Mouse (Mus musculus) cerebral cortex, adult 2 months (tissue): Measurements from ENCODE around the gene Tmx2.

ENCODE experiments used
- WGBS: fragments of 180-500 bp; shearing (Covaris S2); methylation state at CpG from one replicate; pipeline ENCODE4 v1.1.7; 2018; 5-methylcytosine and 5-hydroxymethylcytosine counted together

Gene Tmx2

DNA sequence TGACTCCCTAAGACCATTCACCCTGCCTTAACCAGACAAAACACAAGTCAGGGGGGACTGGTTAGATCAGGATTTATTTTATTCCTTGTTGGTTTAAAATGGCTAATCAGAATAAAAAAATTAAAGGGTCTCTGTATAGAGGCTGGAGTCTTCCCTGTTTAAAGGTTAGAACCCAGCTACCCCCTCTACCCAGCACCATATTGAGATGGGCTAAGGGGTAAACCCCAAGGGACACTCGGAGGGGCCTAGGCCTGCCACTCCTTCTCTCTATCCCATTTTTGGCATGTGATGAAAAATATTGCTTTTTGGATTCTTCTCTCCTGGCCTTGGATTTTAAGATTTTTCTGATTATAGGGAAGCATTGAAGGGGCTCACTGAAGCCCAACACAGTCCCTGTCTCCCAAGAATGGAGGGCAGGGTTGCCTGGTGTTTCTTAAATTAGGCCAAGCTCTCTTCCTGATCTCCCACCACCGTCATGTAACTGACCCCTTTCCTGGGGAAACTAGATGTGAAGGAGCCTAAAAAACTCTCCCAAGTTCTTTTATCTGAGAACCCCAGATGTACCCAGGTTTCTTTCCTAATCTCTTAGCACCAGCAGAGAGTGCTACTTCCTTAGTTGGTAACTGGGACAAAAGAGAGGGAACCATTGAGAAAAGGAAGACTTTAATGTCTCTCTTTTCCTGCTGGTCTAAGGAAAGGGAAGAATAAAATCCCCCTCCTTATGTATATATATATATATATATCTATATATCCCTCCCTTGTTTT lies 9.3 kb upstream of the Tmx2 start:
- WGBS: 73% methylated on average over 2 of the region's 2 CpGs

DNA sequence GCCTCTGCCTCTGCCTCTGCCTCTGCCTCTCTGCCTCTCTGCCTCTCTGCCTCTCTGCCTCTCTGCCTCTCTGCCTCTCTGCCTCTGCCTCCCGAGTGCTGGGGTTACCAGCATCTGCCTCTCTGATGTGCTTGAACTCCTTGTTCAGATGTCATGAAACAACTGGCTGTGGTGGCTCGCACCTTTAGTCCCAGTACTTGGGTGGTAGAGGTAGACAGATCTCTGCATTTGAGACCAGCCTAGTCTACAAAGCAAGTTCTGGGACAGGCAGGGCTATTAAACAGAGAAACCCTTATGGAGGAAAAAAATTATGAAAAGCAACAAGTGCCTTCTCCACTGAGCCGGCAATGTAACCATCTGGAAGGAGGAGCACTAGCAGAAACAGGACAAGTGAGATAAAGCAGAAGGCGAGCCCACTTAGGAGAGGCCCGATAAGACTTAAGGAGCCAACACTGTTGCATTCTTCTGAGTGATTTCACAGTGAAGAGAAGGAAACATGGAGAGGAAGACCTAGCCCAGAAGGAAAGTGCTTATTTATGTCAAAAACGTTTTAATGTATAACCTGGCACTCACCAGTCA lies 3.8 kb upstream of the Tmx2 start:
- 65% methylated on average over 6 of the region's 6 CpGs for WGBS

DNA sequence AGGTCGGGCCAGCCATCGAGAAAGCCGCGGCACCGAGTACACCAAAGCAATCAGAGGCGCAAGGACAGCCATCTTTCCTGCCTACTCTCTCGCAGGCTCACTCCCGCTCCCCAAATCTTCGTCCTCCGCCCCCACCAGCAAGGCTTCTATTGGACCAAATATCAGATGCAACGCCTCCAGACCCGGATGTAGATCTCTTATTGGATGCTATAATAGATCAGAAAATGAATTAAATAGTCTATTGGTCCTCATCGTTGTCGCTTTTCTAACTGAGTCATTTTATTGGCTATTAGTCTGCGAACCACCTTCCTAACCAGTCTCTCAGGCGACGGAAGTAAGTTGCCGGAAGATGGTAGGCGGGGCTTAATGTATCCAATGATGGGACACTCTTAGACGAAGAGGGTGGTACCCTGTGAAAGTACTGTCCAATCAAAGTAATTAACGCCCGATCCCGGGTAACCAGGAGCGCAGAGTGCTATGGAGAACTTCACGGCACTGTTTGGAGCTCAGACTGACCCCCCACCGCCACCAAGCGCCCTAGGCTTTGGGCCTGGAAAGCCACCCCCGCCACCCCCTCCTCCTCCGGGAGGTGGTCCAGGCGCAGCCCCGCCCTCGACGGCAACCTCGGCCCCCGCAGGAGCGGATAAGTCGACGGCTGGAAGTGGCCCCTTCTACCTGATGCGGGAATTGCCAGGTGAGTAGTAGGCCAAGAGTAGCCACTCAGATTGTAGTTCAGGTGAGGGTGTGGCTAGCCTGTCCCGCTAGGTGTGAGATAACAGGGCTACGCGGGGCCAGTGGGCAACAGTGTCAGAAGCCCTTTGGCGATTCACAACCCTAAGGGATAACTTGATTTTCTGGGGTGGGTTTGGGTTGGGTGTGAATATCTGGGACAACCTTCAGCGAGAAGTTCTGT lies 716 bp downstream of the Tmx2 start, which contains the start of the genes Gm28635 and Med19:
TSS of gene Gm28635 (minus strand) at position 74 of the 913 bp plus-strand sequence.
TSS of gene Med19 (plus strand) at position 435 of the 913 bp plus-strand sequence.
- under 1% methylated on average over 44 of the region's 44 CpGs for WGBS

DNA sequence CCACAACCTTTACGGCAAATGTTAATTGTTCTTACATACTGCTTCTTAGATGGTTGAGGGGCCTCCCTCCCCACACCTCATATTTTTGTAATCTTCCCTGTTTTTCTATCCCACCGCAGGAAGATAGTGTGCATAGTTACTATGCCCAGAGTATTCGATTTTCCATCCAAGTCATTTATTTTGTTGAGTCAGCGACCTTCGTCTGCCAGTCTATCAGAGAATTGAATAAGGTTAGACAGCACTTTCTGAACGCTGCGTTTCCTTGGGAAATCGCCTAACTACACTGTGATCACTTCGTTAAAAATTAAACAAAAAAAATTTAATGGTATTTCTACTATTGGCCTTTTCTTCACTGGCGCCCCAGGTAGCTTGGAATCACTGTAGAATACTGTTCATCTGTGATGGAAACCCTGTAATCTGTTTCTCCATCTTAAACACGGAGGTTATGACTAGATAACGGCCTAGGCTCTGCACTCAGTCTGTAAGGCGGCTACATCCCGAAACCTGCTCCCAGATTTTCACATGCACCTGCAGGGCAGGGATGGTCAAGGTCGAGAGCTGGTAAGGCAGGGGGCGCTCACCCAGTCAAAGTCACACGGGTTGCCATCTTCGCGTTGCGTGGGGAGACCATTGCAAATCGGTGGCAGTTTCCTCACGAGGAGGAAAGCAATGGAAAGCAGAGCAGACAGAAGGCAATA lies 1.5 kb downstream of the Tmx2 start:
- WGBS: 7% methylated on average over 22 of the region's 22 CpGs

DNA sequence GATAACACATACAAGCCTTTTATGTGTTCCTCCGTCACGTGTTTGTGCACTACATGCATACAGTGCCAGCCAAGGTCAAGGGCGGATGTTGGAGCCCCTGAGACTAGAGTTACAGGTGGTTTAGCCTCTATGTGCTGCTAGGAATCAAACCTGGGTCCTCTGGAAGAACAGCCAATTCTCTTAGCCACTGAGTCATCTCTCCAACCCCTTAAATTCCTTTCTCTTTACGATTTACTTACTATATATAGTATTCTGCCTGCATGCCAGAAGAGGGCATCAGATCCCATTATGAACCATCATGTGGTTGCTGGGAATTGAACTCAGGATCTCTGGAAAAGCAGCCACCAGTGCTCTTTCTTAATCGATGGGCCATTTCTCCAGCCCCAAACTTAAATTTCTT lies 7.4 kb downstream of the Tmx2 start:
- 43% methylated on average over 4 of the region's 5 CpGs for WGBS

DNA sequence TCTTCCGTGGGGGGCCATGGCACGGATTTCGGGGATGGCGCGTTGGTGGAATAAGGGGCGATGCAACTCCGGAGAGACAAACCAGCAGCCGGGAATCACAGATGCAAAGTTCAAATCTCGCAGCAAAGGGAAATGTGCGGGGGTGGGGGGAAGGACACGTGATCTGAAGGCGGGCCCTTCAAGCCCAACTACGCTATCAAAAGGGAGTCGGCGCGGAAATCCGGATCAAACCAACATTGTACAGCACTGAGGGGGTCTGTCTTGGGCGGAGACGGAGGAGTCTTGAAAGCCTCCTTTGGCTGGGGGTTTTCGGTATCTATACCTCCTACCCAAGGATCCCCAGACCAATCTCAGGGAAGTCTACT lies 8.4 kb downstream of the Tmx2 start, which contains the start of gene Selenoh:
TSS of gene Selenoh (minus strand) at position 202 of the 365 bp plus-strand sequence.
- WGBS: under 1% methylated on average over 20 of the region's 20 CpGs

DNA sequence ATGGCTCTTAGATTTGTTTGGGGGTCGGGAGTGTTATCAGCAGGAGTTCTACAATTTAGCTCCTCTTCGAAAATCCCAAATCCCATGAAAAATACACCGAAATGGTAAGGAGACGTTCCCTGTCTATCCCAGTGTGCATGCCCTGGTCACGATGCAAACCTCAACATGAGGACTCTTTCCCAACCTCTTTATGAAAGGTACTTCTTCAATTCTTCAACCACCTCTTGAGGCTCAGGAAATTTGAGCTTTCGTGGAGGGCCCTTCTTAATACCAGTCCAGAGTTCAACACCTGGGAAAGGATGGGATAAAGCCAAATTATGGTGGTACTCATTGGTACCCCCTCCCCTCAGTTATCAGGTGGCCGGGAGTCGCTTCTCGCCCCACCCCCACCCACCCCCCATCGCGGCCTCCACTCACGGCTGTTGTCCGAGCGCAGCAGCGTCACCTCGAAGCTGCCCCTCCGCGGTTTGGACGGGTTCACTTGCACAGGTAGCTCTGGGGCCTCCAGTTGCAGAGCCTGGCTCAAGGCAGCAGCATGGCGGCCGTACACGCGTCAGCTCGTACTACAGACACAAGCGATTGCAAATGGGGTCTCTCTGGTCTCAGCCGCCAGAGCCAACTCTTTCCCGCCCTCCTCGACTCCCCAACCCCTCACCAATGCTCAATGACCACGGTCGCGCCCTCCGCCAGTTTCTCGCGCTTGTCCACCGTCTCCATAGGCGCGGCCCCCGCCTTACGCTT lies 8.9 kb downstream of the Tmx2 start:
- WGBS: 2% methylated on average over 39 of the region's 39 CpGs

DNA sequence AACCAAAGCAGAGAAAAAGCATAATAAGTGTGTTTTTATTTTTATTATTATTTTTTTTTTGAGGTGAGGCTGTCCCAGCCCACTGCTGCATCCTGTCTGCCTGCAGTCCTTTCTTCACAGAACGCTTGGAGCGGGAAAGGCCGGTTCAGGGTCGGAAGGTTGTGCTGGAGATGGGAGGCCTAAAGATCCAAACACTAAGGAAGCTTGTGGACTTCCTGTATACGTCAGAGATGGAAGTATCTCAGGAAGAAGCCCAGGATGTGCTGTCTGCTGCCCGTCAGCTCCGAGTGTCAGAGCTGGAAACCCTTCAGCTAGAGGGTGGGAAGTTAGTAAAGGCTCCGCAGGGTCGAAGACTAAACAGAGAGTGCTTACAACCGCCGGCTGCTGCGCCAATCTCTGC lies 12.9 kb downstream of the Tmx2 start:
- WGBS: 72% methylated on average over 12 of the region's 12 CpGs

DNA sequence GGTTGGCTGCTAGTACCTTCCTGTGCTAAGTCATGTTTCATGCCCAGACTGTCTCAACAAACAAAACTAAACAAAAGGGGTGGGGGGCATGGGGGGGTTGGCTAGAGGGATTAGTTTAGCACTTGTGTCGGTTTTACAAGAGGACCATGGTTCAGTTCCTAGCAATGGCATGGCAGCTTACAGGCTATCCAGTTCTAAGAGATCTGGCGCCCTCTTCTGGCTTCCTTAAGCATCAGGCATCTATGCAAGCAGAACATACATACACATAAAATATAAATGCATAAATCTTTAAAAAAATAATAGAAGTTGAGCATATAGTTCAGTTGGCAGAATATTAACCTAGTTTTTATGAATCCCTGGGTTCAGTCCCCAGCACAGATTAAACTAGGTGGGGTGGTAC lies 16.1 kb downstream of the Tmx2 start:
- WGBS: 32% methylated on average over 2 of the region's 2 CpGs

DNA sequence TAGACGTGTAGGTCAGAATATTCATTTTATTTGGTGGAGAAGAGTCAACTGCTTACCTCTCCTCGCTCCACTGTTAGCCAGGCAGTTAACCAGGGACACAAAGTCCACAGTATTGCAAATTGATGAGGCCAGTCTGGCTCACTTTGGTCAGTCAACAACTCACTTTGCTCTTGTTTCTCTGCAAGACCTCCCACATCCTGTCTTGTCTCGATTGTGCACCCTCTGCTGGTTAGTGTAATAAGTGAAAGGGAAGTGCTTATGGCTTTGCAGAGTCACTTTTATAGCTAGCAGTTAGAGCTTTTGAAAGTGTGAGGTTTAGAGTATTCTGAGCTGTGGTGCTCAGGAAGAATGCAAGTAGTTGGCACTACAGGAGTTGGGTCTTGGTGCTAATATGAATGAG lies 18.7 kb downstream of the Tmx2 start:
- 51% methylated on average over 3 of the region's 3 CpGs for WGBS

DNA sequence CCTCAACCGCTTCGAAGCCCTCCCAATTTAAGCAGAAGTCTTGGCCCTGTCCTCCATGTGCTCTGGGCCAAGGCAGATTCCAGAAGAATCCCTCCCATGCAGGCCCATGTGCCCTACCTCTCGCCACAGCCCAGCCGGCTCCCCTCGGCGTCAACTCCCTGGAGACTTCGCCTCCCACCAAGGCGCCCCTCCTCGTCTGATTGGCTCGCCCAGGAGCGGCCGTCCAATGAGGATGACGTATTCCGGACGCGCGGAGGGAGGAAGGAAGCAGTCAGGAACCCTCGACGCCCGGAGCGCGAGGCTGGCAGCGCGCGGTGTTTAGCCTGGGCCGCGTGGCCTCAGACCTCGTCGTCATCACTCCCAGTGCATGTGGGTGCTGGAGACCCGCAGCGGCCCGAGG lies 20.1 kb downstream of the Tmx2 start, which contains the start of gene Btbd18:
TSS of gene Btbd18 (plus strand) at position 274 of the 400 bp plus-strand sequence.
- 94% methylated on average over 32 of the region's 32 CpGs for WGBS

DNA sequence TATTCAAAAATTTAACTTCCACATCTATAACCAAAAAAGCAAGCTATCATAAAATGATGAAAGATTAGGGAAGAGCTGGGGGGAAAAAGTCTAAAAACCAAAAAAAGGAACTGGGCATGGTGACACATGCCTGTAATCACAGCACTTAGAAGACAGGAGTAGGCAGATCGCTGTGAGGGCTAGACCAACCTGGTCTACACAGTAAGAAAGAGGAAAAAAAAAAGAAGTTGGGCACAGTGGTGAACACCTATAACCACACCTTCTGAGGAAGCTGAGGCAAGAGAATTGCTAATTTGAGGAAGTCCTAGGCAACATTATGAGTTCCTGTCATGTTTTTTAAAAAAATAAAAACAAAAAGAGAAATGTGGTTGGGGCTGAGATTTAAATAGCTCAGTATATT lies 23.1 kb downstream of the Tmx2 start:
- WGBS: 73% methylated on average over 1 of the region's 1 CpGs

DNA sequence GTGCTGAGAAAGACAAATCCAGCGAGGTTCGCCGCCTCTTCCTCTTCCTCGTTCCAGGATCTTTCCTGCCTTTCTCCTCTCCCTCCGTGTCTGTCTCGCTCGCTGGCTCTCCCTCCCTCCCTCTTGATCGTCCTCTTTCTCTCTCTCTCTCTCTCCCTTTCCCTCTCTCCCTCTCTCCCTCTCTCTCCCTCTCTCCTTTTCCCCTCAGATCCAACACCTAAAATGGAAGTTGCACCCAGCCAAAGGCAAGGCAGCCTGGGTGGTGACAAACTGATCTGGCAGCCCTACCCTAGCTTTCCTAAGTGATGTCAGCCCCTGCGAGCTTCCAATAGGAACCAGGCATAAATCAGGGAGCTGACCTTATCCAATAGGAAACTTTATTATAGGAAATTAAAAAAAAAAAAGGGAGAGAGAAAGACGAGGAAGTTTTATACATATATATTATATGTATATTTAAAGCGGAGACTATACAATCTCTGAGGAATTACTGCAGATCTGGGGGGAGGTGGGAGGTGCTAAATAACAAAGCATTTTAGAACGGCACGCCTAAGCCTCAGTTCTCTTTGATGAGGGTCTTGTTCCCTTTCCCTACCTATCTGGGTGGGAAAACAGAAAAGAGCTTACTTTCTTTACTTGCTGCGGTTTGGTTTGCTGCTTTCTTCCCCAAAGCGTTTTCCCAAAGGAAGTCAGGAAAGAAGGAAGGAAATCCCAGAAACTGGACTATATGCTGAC lies 28.3 kb downstream of the Tmx2 start, which contains the start of gene Ctnnd1:
TSS of gene Ctnnd1 (minus strand) at position 302 of the 732 bp plus-strand sequence.
- 1% methylated on average over 15 of the region's 15 CpGs for WGBS

DNA sequence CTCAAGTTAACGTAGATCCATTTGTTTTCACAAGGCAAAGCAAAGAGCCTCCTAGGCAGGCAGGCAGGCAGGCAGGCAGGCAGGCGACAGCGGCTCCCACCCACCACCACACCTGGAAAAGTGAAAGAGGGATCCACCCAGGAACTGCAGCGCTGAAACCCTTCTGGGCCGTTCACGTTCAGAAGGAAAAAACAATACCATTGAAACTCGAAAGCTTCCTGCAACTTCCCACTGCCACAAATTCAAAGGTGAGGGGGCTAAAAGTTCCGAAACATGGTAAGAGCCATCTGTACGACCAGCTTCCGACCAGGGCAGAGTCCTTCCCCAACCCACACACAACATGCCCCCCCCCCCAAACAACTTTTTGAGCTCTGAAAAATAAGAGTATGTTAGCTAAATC lies 29.3 kb downstream of the Tmx2 start:
- 1% methylated on average over 10 of the region's 10 CpGs for WGBS

DNA sequence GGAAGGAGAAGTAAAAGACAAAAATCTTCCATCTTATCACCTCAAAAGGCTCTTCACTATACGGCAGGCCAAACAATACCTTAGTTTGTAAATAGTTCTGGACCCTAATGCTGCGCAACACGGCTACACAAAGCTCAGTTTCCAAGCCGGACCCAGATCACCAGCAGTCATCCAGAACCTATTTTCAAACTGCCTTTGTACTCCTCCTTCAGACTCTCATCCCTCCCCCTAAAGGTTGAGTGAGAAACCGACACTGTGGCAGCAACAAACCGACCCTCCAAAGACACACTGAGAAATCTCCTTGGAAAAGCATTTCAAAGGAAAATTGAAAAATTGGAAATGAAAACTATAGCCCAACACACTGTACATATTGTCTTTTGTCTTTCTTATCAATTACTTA lies 30.6 kb downstream of the Tmx2 start:
- WGBS: 6% methylated on average over 6 of the region's 6 CpGs

DNA sequence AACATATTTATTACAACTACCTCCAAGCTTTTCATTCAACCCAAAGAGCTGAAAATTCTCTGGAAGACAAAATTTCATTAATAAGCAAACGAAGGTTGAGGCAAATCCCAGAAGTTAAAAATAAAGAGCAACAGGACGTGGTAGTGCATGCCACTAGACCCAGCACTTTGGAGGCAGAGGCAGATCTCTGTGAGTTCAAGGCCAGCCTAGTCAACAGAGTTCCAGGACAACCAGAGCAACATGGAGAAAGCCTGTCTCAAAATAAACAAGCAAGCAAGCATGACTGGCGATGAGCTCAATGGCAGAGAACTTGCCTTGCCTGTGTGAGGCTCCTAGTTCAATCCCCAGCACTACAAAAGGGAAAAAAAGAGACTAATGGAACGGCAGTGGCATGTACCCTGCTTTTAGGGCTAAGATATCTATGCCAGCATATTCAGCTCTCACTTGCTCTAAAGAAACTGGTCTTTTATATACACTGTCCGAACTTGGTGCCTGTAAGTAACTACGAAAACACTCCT lies 31.8 kb downstream of the Tmx2 start:
- WGBS: 72% methylated on average over 6 of the region's 6 CpGs

DNA sequence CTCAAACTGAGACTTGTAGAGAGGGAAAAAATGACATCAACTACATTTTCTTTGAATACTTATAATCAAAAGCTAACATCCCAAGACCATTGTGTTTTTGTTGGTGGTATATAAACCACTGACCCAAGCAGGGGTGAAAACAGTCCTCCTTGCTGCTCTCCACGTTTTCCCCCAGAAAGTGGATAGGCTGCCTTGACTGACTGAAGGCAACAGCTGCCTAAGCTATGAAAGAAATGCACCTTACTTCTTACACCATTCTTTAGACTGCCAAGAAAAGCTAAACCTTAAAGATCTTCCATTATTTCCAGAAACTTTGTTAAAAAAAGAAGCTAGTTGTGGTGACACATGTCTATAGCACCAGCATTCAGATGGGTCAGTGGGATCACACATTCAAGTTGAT lies 32.8 kb downstream of the Tmx2 start:
- 50% methylated on average over 1 of the region's 1 CpGs for WGBS

DNA sequence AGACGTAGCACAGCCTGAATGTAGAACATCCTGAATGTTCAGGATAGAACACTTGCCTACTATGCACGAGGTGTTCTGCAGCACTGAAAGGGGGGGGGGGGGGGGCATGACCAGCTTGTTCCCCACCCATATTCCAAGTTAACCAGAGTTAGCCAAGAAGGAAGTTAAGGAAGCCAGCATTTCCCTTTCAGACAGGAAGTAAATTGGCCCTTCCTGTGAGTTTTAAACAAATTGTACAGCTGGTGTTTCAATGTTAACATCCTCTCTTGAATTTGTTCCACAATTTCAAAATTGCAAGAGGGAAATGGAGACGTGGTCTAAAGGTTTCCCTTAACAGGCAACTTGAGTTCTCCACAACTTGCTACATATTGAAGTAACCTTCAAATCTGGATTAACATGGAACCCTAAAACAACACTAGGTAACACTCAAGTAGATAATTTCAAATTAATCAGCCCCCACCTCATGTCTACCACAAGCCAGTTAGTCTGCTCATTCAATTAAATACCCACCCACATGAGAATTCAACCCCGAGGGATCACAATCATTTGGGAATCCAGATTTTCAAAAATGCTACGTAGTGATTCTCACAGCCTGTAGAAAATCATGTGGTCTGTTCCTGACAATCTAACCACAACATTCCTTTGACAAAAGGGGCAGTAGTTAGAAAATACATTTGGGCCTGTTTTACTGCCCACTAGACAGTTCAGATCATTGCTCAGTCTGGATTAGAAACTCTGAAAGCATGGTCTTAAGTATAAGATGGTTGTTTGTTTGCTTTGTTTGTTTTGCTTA lies 40.3 kb downstream of the Tmx2 start:
- WGBS: 33% methylated on average over 5 of the region's 5 CpGs
